11 mouse cellular contexts compared by ENCODE assay signal in genomic region chr15:85736506-85736905, GRCm38 (mm10). TPM values are rescaled to one million over a fixed set of nuclear protein-coding genes. Genes with fewer than 3 reads are reported as not detected.
DNase-seq lines count a peak whose midpoint lies in the region; ATAC-seq and TF ChIP-seq lines count a peak whose summit lies in the region.
"Had no signal": no experiment of that assay in that cellular context is flagged by ENCODE, and none has a peak within 500 bp of the region (broad histone marks: within the 10 kb centered on the region; RNA-seq: fewer than 3 reads in every experiment).

No protein-coding gene starts in this region.

- H3K4me1 ChIP-seq in kidney, postnatal 0 days (replicated peaks; ENCODE audit: insufficient read depth, low read length), result no peaks in the 10 kb centered on the region; the same call in 1 of the 2 replicates
- peaks cover 2% of the 10 kb centered on the region; the same call in 1 of the 2 replicates for H3K4me1 ChIP-seq in brown adipose tissue, adult 24 weeks (ENCODE audit: control insufficient read depth, insufficient read depth, insufficient read length, low read length)
- peaks cover 14% of the 10 kb centered on the region for H3K4me1 ChIP-seq in liver, embryonic 12.5 days

- H3K4me3 ChIP-seq in gastrocnemius, adult 2 months, result peak overlapping the region; percentile 91
- peak overlapping the region; percentile 80 for H3K4me3 ChIP-seq in kidney, postnatal 0 days (replicated peaks; ENCODE audit: low read depth, low read length)
- H3K4me3 ChIP-seq in brown adipose tissue, adult 24 weeks (ENCODE audit: insufficient read depth, low read depth, low read length), result peak overlapping the region; percentile 77
- H3K4me3 ChIP-seq in liver, embryonic 12.5 days, result peak overlapping the region; percentile 61

- no peaks in the 10 kb centered on the region; the same call in 1 of the 2 replicates for H3K27me3 ChIP-seq in kidney, postnatal 0 days (ENCODE audit: insufficient read depth, low read length)
- peaks cover 68% of the 10 kb centered on the region for H3K27me3 ChIP-seq in liver, embryonic 12.5 days (replicated peaks)
- H3K27me3 ChIP-seq: Patski had no signal

- peak overlapping the region; percentile 93 for H3K4me2 ChIP-seq in kidney, postnatal 0 days (ENCODE audit: low read length)
- H3K4me2 ChIP-seq in liver, embryonic 12.5 days, result peak overlapping the region; percentile 84

- WGBS in kidney, postnatal 0 days, result 54% methylated on average over 10 of the region's 10 CpGs
- WGBS in liver, embryonic 12.5 days (ENCODE audit: insufficient replicate concordance), result 41% methylated on average over 10 of the region's 10 CpGs

- intact Hi-C loops in gastrocnemius, adult 2 months (cut with DNase I), result no loop called here

- no peaks in the 10 kb centered on the region for H3K36me3 ChIP-seq in kidney, postnatal 0 days (ENCODE audit: insufficient read depth, low read length)
- H3K36me3 ChIP-seq in liver, embryonic 12.5 days, result no peaks in the 10 kb centered on the region

- TF ChIP-seq CTCF in gastrocnemius, adult 2 months (IDR thresholded peaks at IDR 0.05), result no peak
- TF ChIP-seq CTCF in kidney, postnatal 0 days (IDR thresholded peaks at IDR 0.05; ENCODE audit: low read depth), result no peak

- ATAC-seq in kidney, postnatal 0 days (replicated peaks; ENCODE audit: low FRiP score, low read depth), result no peak
- ATAC-seq in liver, embryonic 12.5 days, result no peak

- no peaks in the 10 kb centered on the region for H3K9me3 ChIP-seq in kidney, postnatal 0 days (replicated peaks; ENCODE audit: low read length)
- no peaks in the 10 kb centered on the region for H3K9me3 ChIP-seq in liver, embryonic 12.5 days (replicated peaks)

- H3K9ac ChIP-seq in kidney, postnatal 0 days (ENCODE audit: low read depth, low read length), result no peak overlapping the region
- H3K9ac ChIP-seq in liver, embryonic 12.5 days, result no peak overlapping the region

- peak overlapping the region; percentile 90 for H3K27ac ChIP-seq in gastrocnemius, adult 2 months
- no peak overlapping the region for H3K27ac ChIP-seq in kidney, postnatal 0 days
- H3K27ac ChIP-seq in brown adipose tissue, adult 24 weeks (replicated peaks; ENCODE audit: low read depth, low read length), result peak overlapping the region; percentile 99
- H3K27ac ChIP-seq in liver, embryonic 12.5 days, result no peak overlapping the region

- no peak for DNase-seq in gastrocnemius, adult 2 months
- DNase-seq in gastrocnemius, adult 18-20 months (ENCODE audit: low spot score), result no peak
- no peak for DNase-seq in kidney, postnatal 0 days (ENCODE audit: low spot score)
- DNase-seq in kidney, adult 8-10 months, result no peak
- DNase-seq in thymus, postnatal 10 days (ENCODE audit: low spot score in 2 of 2), result no peak
- no peak for DNase-seq in thymus, postnatal 14 days
- DNase-seq: adrenal gland, postnatal 36 days; cerebellum, adult 2 months had no signal

RNA-seq across cellular contexts. Expression of gene Ppara, which starts 1.7 kb away (rescaled TPM):
- 10 to 100 TPM; 15.4 to 47.2 TPM for total RNA-seq in gastrocnemius, adult 2 months (2021)
- total RNA-seq in gastrocnemius, adult 18-20 months (2021), result 10 to 100 TPM; 21.9 to 22.2 TPM
- polyA plus RNA-seq in kidney, postnatal 0 days (2015; fragmentation: Nextera tagmentation; extraction: Ambion mirVana), result 10.9 and 12.0 TPM in 2 replicates
- 53.5 and 108 TPM in 2 replicates for polyA plus RNA-seq in brown adipose tissue, adult 24 weeks (2012; ENCODE audit: insufficient read depth, insufficient read length, missing spikeins)
- polyA plus RNA-seq in liver, embryonic 12.5 days (2016; fragmentation: Nextera tagmentation; extraction: Ambion mirVana), result 5.7 TPM in 2 replicates

Comparison
In these comparisons a context has a peak if more than half of its experiments do, and no peak if none do; other contexts are left out.
1. H3K27ac ChIP-seq: peak in gastrocnemius, adult 2 months (single experiment) and brown adipose tissue, adult 24 weeks (single experiment); none in kidney, postnatal 0 days (single experiment) and liver, embryonic 12.5 days (single experiment).
2. Peak in every context shown above with its lines, with median percentiles within 50 percentile points of each other: H3K4me3 ChIP-seq.